Mouse (Mus musculus): ENCODE measurements around the gene Tmem160.

DNA sequence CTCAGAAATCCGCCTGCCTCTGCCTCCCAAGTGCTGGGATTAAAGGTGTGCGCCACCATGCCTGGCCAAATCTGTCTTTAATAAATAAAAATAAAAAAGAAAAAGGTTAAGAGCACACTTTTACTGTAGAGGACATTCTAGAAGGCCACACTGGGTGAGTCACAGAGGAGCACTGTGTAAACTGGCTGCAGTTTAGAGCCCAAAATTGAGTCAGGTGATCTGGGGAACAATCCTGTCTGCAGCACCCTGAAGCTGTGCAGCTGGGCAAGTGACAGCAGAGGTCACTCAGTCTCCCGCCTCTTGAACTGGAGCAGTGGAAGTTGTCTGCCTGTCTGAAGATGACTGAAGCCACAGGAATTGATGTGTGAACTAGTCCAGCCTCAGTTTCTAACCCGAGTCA is 49.0 kb downstream of the Tmem160 start:
- no peak for TF ChIP-seq CEBPB (IDR thresholded peaks at IDR 0.05; ENCODE audit: low read depth)
- TF ChIP-seq CTCF (IDR thresholded peaks at IDR 0.05; ENCODE audit: control insufficient read depth, insufficient read depth, insufficient read length), result no peak
- TF ChIP-seq USF1 (IDR thresholded peaks at IDR 0.05; ENCODE audit: low read depth), result no peak
- no peak for TF ChIP-seq MAX (IDR thresholded peaks at IDR 0.05)
